Mouse (Mus musculus) kidney, postnatal 14 days (tissue): ENCODE measurements around the gene Zfp956.
"Not testable (repeated sequence)": the region's sequence is repeated elsewhere in the genome, so short reads cannot be mapped to it uniquely, and the experiment has no call there.

Experiments
- DNase-seq: peaks from one replicate; pipeline ENCODE4 v3.0.0; 2022; ENCODE audit warnings: mixed read lengths

Gene Zfp956

GRCm38 (mm10) chr6:47953191-47953726, at the start of gene Zfp956:
TSS of gene Zfp956 (plus strand) at chr6:47953390.
- DNase-seq: peak; percentile 95

GRCm38 (mm10) chr6:47903587-47903986, 49.6 kb upstream of the Zfp956 start:
- DNase-seq: no peak

- no peak for DNase-seq
Measured at GRCm38 (mm10) chr6:47904361-47904760, 48.8 kb upstream of the Zfp956 start.

- no peak for DNase-seq
Measured at GRCm38 (mm10) chr6:47904917-47905695, 48.1 kb upstream of the Zfp956 start.

GRCm38 (mm10) chr6:47906326-47906725, 46.9 kb upstream of the Zfp956 start:
- no peak for DNase-seq

GRCm38 (mm10) chr6:47909007-47909406, 44.2 kb upstream of the Zfp956 start:
- DNase-seq: no peak

- no peak for DNase-seq
Measured at GRCm38 (mm10) chr6:47911650-47912049, 41.5 kb upstream of the Zfp956 start.

GRCm38 (mm10) chr6:47912991-47913390, 40.2 kb upstream of the Zfp956 start:
- DNase-seq: no peak

- no peak for DNase-seq
Measured at GRCm38 (mm10) chr6:47917051-47917450, 36.1 kb upstream of the Zfp956 start.

GRCm38 (mm10) chr6:47918768-47919274, 34.4 kb upstream of the Zfp956 start:
- no peak for DNase-seq

- DNase-seq: no peak
Measured at GRCm38 (mm10) chr6:47919646-47920446, 33.3 kb upstream of the Zfp956 start.

- DNase-seq: peak; percentile 92
Measured at GRCm38 (mm10) chr6:47920447-47921340, 32.5 kb upstream of the Zfp956 start, which contains the start of gene Zfp212. TSS of gene Zfp212 (plus strand) at chr6:47920476.

GRCm38 (mm10) chr6:47942461-47942860, 10.7 kb upstream of the Zfp956 start:
- DNase-seq: no peak

- DNase-seq: peak; percentile 75
Measured at GRCm38 (mm10) chr6:47943021-47943691, 10.0 kb upstream of the Zfp956 start.

GRCm38 (mm10) chr6:47943721-47944120, 9.5 kb upstream of the Zfp956 start:
- DNase-seq: no peak

- DNase-seq: no peak
Measured at GRCm38 (mm10) chr6:47947388-47947787, 5.8 kb upstream of the Zfp956 start.

- DNase-seq: no peak
Measured at GRCm38 (mm10) chr6:47954425-47954824, 1.2 kb downstream of the Zfp956 start.

GRCm38 (mm10) chr6:47957816-47958215, 4.6 kb downstream of the Zfp956 start:
- no peak for DNase-seq

GRCm38 (mm10) chr6:47960685-47961421, 7.7 kb downstream of the Zfp956 start:
- DNase-seq: no peak

- DNase-seq: no peak
Measured at GRCm38 (mm10) chr6:47963051-47963450, 9.9 kb downstream of the Zfp956 start.

- not testable (repeated sequence) for DNase-seq
Measured at GRCm38 (mm10) chr6:47968166-47968565, 15.0 kb downstream of the Zfp956 start.
